Mouse (Mus musculus): ENCODE data around the gene Mmaa. TPM values are rescaled to one million over a fixed set of nuclear protein-coding genes. Genes with fewer than 3 reads are reported as not detected.

Mmaa gene
- polyA plus RNA-seq, 1 experiment, result 6.0 TPM

DNA sequence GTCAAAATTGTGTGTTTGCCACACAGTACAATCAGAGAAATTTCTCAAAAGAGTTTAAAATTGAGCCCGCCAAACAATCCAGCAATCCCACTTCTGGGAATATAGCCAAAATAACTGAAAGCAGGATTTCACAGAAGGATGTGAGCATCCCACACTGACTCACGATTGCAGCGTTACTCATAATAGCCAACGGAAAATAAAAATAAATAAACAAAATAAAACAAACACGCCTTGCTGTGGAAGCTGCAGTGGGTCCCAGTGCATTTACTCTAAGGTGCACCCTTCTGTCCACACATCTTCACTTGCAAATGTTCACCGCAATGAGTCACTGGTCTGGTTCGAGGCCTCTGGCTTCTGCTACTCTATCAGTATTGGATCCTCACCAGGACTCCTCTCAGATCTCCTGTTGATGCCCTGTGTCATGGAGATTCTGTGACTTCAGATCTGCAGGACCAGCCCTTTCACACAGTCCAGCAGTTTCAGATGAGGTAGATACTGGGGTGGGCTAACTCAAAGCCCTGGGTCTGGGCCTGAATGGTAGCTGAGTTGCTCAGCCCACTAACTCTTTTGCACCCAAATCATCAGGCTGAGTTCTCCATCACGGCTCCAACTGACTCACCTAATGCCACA, 38.5 kb downstream of the Mmaa start:
- Histone ChIP-seq H3K4me3 (replicated peaks; ENCODE audit: control insufficient read depth, low read depth, low read length) (no peak overlapping the region), H3K27ac (ENCODE audit: control insufficient read depth, insufficient read depth, low read depth, low read length, poor library complexity) (no peak overlapping the region), H3K4me1 (ENCODE audit: control insufficient read depth, insufficient read depth, low read length) (no peaks in the 10 kb centered on the region)
- TF ChIP-seq POLR2A (IDR thresholded peaks at IDR 0.05; ENCODE audit: borderline replicate concordance, control insufficient read depth, low read depth, low read length) (no peak), CTCF (IDR thresholded peaks at IDR 0.05; ENCODE audit: control insufficient read depth, insufficient read depth, low read length) (no peak)
- WGBS, result 79% methylated on average over 8 of the region's 8 CpGs

DNA sequence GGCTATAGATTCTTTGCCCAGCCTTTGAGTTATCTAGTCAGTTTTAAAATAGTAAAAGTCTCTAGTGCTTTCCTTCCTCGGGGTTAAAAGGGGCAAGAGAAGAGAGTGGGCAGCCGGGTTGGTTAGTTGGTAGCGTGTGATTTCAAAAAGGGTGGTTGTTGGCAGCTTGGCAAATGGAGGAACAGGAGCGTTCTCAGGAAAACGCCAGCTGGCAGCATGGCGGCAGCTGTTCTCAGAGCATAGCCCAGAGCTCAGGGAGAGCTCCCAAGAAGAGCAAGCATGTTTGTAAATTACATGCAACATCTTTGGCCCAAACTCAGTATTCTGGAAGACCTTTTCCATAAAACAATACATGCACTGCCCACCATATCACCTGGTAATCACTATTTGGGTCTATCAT, 41.0 kb downstream of the Mmaa start:
- no peak overlapping the region for H3K4me3 ChIP-seq (replicated peaks; ENCODE audit: control insufficient read depth, low read depth, low read length)
- H3K4me1 ChIP-seq (ENCODE audit: control insufficient read depth, insufficient read depth, low read length), result no peaks in the 10 kb centered on the region
- no peak overlapping the region for H3K27ac ChIP-seq (ENCODE audit: control insufficient read depth, insufficient read depth, low read depth, low read length, poor library complexity)
- 83% methylated on average over 6 of the region's 6 CpGs for WGBS
- TF ChIP-seq POLR2A (IDR thresholded peaks at IDR 0.05; ENCODE audit: borderline replicate concordance, control insufficient read depth, low read depth, low read length) (no peak), CTCF (IDR thresholded peaks at IDR 0.05; ENCODE audit: control insufficient read depth, insufficient read depth, low read length) (no peak)

DNA sequence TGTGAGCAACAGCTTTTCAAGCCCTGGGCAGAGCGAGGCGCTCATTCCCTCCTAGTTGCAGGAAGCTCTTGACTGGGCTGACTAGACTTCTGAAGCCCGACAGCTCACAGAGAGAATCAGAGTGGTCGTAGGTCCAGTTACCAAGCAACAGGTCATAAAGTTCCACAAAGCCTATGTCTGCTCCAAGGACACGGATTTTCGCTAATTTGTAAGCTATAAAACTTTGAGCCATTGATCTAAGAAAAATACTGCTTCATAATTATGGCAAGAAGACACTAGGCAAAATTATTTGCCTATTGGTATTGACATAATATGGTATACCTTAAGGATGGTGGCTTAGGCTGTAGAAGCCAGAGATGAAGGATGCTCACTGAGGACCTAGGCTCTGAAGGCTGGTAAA, 46.3 kb downstream of the Mmaa start, which contains the start of gene 1700011L22Rik:
Gene 1700011L22Rik, minus strand, starts transcription at position 101 of the 400 bp plus-strand sequence.
- no peaks in the 10 kb centered on the region for H3K4me1 ChIP-seq (ENCODE audit: control insufficient read depth, insufficient read depth, low read length)
- 83% methylated on average over 6 of the region's 6 CpGs for WGBS
- no peak within 1 kb of the TSS for H3K4me3 ChIP-seq (replicated peaks; ENCODE audit: control insufficient read depth, low read depth, low read length)
- TF ChIP-seq POLR2A (IDR thresholded peaks at IDR 0.05; ENCODE audit: borderline replicate concordance, control insufficient read depth, low read depth, low read length) (no peak), CTCF (IDR thresholded peaks at IDR 0.05; ENCODE audit: control insufficient read depth, insufficient read depth, low read length) (no peak)
- H3K27ac ChIP-seq (ENCODE audit: control insufficient read depth, insufficient read depth, low read depth, low read length, poor library complexity), result no peak within 1 kb of the TSS

DNA sequence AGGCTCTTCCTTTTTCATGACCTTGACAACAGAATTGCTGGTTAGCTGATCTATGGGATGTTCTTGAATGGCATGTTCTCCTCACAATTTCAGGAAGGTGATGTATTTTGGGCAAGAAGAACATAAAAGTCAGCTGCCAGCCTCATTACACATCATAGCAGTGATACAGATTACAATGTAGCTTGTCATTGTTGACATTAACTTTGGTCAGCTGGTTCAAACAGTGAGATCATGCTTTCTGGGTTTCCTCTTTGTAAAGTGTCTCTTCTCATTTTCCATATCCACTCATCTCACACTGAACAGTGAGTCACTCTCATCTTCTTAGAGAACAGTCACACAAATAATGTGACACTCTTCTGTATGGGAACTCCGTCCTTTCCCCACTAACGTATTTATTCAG, 51.3 kb downstream of the Mmaa start:
- WGBS, result 92% methylated on average over 2 of the region's 2 CpGs
- Histone ChIP-seq H3K27ac (ENCODE audit: control insufficient read depth, insufficient read depth, low read depth, low read length, poor library complexity) (no peak overlapping the region), H3K4me1 (ENCODE audit: control insufficient read depth, insufficient read depth, low read length) (no peaks in the 10 kb centered on the region; the same call in none of the 2 replicates), H3K4me3 (replicated peaks; ENCODE audit: control insufficient read depth, low read depth, low read length) (no peak overlapping the region)
- no peak for TF ChIP-seq CTCF (IDR thresholded peaks at IDR 0.05; ENCODE audit: control insufficient read depth, insufficient read depth, low read length)
- no peak for TF ChIP-seq POLR2A (IDR thresholded peaks at IDR 0.05; ENCODE audit: borderline replicate concordance, control insufficient read depth, low read depth, low read length)

DNA sequence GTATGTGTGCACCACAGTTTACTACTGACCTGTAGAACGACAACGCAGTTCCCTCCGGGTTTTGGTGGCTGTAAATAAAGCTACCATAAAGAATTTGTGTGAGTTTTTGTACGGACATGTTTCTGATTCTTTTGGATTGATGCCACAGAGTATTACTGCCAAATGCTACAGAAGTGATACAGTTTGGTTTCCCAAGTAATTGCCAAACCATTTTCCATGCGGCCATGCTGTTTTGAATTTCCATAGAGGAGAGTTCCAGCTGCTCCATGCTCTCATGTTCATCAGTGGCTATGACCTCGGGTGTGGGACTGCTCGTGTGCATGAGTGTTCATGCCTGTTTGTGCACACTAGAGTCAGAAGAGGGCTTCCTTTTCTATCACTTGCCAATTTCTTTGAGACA, 54.7 kb downstream of the Mmaa start:
- H3K27ac ChIP-seq (ENCODE audit: control insufficient read depth, insufficient read depth, low read depth, low read length, poor library complexity), result no peak overlapping the region
- H3K4me3 ChIP-seq (replicated peaks; ENCODE audit: control insufficient read depth, low read depth, low read length), result no peak overlapping the region
- 79% methylated on average over 7 of the region's 7 CpGs for WGBS
- no peaks in the 10 kb centered on the region; the same call in none of the 2 replicates for H3K4me1 ChIP-seq (ENCODE audit: control insufficient read depth, insufficient read depth, low read length)
- TF ChIP-seq CTCF (IDR thresholded peaks at IDR 0.05; ENCODE audit: control insufficient read depth, insufficient read depth, low read length) (no peak), POLR2A (IDR thresholded peaks at IDR 0.05; ENCODE audit: borderline replicate concordance, control insufficient read depth, low read depth, low read length) (no peak)

DNA sequence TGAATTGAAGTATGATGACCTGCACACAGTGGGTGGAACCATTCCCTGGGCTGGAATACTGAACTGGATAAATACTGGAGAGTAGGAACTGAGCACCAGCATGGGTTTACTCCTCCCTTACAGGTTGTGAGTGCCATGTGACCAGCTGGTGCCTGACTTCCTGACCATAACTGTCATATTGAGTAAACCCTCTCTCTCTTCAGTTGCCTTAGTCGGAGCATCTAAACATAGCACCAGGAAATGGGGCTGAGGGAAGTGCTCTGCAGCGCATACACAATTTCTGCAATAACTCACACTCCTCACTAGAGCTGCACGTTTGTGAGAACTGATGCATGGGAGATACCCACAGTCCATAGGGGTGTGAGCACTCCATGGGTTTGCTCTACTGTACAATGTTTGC, 55.4 kb downstream of the Mmaa start:
- H3K4me3 ChIP-seq (replicated peaks; ENCODE audit: control insufficient read depth, low read depth, low read length), result no peak overlapping the region
- H3K4me1 ChIP-seq (ENCODE audit: control insufficient read depth, insufficient read depth, low read length), result no peaks in the 10 kb centered on the region; the same call in none of the 2 replicates
- TF ChIP-seq CTCF (IDR thresholded peaks at IDR 0.05; ENCODE audit: control insufficient read depth, insufficient read depth, low read length), result no peak
- TF ChIP-seq POLR2A (IDR thresholded peaks at IDR 0.05; ENCODE audit: borderline replicate concordance, control insufficient read depth, low read depth, low read length), result no peak
- 7% methylated on average over 3 of the region's 3 CpGs for WGBS
- H3K27ac ChIP-seq (ENCODE audit: control insufficient read depth, insufficient read depth, low read depth, low read length, poor library complexity), result no peak overlapping the region

DNA sequence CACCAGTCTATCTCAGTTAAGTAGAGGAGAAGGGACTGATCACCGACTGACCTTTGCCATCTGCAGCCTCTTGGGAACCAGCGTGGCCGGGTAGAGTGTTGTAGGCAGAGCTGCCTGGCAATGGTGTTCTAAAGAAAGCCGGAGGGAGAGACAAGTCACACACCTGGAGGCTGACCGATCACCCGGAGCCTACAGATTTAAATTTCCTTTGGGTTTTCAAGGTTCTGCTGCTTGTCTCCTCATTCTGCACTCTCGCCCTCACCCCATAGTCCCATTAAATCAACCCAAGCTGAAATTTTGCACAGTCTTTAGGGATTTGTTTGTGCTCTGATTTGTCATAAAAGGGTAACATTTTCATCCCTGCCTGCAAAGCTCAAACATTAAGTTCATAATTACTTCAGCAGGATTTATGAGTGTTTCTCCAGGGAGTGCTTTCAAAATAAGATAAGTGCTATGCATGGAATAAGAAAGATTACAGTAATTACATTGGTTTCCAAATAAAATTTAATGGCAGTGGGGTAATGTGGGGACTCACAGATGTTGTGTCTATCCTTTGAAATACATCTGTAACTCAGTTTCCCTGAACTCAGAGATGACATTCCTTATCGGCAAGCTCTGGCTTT, 65.4 kb downstream of the Mmaa start:
- WGBS, result 86% methylated on average over 8 of the region's 8 CpGs
- Histone ChIP-seq H3K4me1 (ENCODE audit: control insufficient read depth, insufficient read depth, low read length) (no peaks in the 10 kb centered on the region; the same call in 1 of the 2 replicates), H3K4me3 (replicated peaks; ENCODE audit: control insufficient read depth, low read depth, low read length) (no peak overlapping the region), H3K27ac (ENCODE audit: control insufficient read depth, insufficient read depth, low read depth, low read length, poor library complexity) (no peak overlapping the region)
- TF ChIP-seq CTCF (IDR thresholded peaks at IDR 0.05; ENCODE audit: control insufficient read depth, insufficient read depth, low read length) (no peak), POLR2A (IDR thresholded peaks at IDR 0.05; ENCODE audit: borderline replicate concordance, control insufficient read depth, low read depth, low read length) (no peak)

DNA sequence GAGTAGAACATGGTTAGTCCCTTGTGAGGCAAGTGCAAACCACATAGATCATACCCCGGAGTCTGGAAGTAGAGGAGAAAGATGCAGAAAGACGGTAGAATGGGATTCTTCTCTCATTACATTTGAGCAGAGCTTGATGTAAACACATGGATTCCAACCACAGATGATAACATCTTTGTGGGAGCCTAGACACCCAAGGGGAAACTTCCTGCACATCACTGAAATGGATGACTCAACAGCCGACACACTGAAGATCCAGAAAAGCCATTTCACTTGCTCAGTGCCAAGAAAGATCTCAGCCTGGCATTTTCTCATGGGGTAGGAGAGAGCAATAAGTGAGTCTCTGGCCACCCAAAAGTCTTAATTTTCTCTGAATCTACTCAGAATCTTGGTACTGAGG, 66.8 kb downstream of the Mmaa start:
- Histone ChIP-seq H3K4me3 (replicated peaks; ENCODE audit: control insufficient read depth, low read depth, low read length) (no peak overlapping the region), H3K27ac (ENCODE audit: control insufficient read depth, insufficient read depth, low read depth, low read length, poor library complexity) (no peak overlapping the region), H3K4me1 (ENCODE audit: control insufficient read depth, insufficient read depth, low read length) (no peaks in the 10 kb centered on the region; the same call in 1 of the 2 replicates)
- WGBS, result 63% methylated on average over 3 of the region's 3 CpGs
- no peak for TF ChIP-seq CTCF (IDR thresholded peaks at IDR 0.05; ENCODE audit: control insufficient read depth, insufficient read depth, low read length)
- no peak for TF ChIP-seq POLR2A (IDR thresholded peaks at IDR 0.05; ENCODE audit: borderline replicate concordance, control insufficient read depth, low read depth, low read length)
